Mouse (Mus musculus) small intestine, adult 2 months (tissue): ENCODE measurements around the gene Tspan9.

Source experiments
- CTCF ChIP-seq: fragments of 200-500 bp; IDR thresholded peaks from 2 replicates; pipeline ENCODE4 v1.5.1; 2012; ENCODE audit warnings: low read depth, mild to moderate bottlenecking, control low read depth, inconsistent platforms, low read length, moderate library complexity, mixed read lengths; ENCODE audit not compliant: insufficient replicate concordance, insufficient read length; ENCODE audit errors: extremely low read depth
- POLR2A ChIP-seq: fragments of 200-500 bp; IDR thresholded peaks from 2 replicates; pipeline ENCODE4 v1.6.1; 2012; ENCODE audit warnings: low read depth, mild to moderate bottlenecking, control low read depth, inconsistent platforms, low read length, moderate library complexity

- TF ChIP-seq CTCF (no peak), POLR2A (no peak)
Measured at GRCm38 (mm10) chr6:128181176-128181575, 37.8 kb upstream of the Tspan9 start.
